Mouse (Mus musculus) stomach, postnatal 0 days (tissue): Measurements from ENCODE around the gene Rab43. TPM values are rescaled to one million over a fixed set of nuclear protein-coding genes. Genes with fewer than 3 reads are reported as not detected.

ENCODE experiments used
- ATAC-seq: fragments of 200-750 bp; cut with Nextera tagmentation; 2 replicates; pipeline ENCODE4 v1.8.0; 2017; ENCODE audit not compliant: low FRiP score, low TSS enrichment
- DNase-seq: peaks from one replicate; pipeline ENCODE4 v3.0.0-alpha.2; 2016; ENCODE audit warnings: low spot score
- H3K27ac ChIP-seq: fragments of 300-500 bp; sonication (generic); replicated peaks from 2 replicates; pipeline ENCODE4 v1.5.1; 2014; ENCODE audit warnings: mild to moderate bottlenecking, control low read depth
- H3K27me3 ChIP-seq: fragments of 300-500 bp; sonication (generic); 2 replicates; pipeline ENCODE4 v1.6.1; 2014; ENCODE audit warnings: low read length; ENCODE audit not compliant: control insufficient read depth, insufficient read depth
- H3K36me3 ChIP-seq: fragments of 300-500 bp; sonication (generic); 2 replicates; pipeline ENCODE4 v1.6.1; 2014; ENCODE audit warnings: low read length, mixed read lengths; ENCODE audit not compliant: control insufficient read depth, insufficient read depth
- H3K4me1 ChIP-seq: fragments of 300-500 bp; sonication (generic); replicated peaks from 2 replicates; pipeline ENCODE4 v1.6.1; 2014; ENCODE audit warnings: antibody characterized with exemption; ENCODE audit not compliant: control insufficient read depth, insufficient read depth
- H3K4me2 ChIP-seq: fragments of 300-500 bp; sonication (generic); replicated peaks from 2 replicates; pipeline ENCODE4 v1.6.1; 2014; ENCODE audit warnings: low read depth, mild to moderate bottlenecking, control low read depth, moderate library complexity
- H3K4me3 ChIP-seq: fragments of 300-500 bp; sonication (generic); 2 replicates; pipeline ENCODE4 v1.5.1; 2014; ENCODE audit warnings: low read depth, low read length, control low read depth
- H3K9ac ChIP-seq: fragments of 300-500 bp; sonication (generic); 2 replicates; pipeline ENCODE4 v1.6.1; 2014; ENCODE audit warnings: mild to moderate bottlenecking, low read length, control low read depth, mixed read lengths
- H3K9me3 ChIP-seq: fragments of 300-500 bp; sonication (generic); 2 replicates; pipeline ENCODE4 v1.6.1; 2016; ENCODE audit warnings: low read length; ENCODE audit not compliant: control insufficient read depth
- CTCF ChIP-seq: IDR thresholded peaks from 2 replicates; pipeline ENCODE4 v1.5.1; 2016; ENCODE audit warnings: antibody characterized with exemption, low read depth, mild to moderate bottlenecking, moderate library complexity
- EP300 ChIP-seq: optimal IDR thresholded peaks from 2 replicates; pipeline ENCODE3; 2016; ENCODE audit warnings: antibody characterized with exemption
- WGBS: fragments of 180-500 bp; shearing (Covaris S2); extraction: QIAGEN DNeasy Blood & Tissue Kit; methylation state at CpG from one replicate; pipeline ENCODE4 v1.1.7; 2014; 5-methylcytosine and 5-hydroxymethylcytosine counted together
- polyA plus RNA-seq: library from polyadenylated mRNA; unstranded; fragments of >200 nt; fragmentation: Nextera tagmentation; extraction: Ambion mirVana; gene quantifications from 2 replicates; pipeline ENCODE4 v1.2.1, GENCODE M21; 2015

Rab43 gene
- 12.6 and 13.4 TPM in 2 replicates for polyA plus RNA-seq

DNA sequence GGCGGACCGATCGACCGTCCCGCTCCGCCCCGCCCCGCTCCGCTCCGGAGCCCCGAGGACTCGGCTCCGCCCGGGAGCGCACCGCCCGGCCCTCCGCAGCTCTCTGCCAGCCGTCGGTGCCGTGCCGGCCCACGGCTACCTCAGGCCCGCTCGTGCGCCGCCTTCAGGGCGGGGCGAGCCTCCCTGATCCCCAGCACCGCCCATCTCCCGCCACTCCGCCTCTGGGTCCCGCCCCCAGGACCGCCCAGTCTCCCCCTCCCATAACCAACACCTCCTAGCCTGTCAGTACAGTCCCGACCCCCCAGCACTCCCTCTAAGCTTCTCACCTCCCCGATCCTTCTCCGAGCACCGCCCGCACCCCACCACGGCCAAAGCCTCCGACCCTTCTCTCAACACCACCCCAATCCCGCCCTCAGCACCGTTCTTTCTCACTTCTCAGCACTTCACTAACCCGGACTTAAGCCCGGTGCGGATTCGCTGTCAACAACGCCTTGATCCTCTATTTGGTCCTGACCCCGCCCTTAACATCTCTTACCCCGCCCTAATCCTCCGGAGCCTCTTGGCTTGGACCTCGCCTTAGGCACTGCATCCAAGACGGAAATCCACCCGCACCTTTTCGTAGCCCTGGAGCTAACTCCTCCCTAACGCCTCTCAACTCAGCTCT, at the start of gene Rab43:
TSS of gene Rab43 (minus strand) at position 490 of the 664 bp plus-strand sequence.
- peak within 1 kb of the TSS; percentile 88 for H3K4me2 ChIP-seq
- ATAC-seq, result peak; percentile 95

DNA sequence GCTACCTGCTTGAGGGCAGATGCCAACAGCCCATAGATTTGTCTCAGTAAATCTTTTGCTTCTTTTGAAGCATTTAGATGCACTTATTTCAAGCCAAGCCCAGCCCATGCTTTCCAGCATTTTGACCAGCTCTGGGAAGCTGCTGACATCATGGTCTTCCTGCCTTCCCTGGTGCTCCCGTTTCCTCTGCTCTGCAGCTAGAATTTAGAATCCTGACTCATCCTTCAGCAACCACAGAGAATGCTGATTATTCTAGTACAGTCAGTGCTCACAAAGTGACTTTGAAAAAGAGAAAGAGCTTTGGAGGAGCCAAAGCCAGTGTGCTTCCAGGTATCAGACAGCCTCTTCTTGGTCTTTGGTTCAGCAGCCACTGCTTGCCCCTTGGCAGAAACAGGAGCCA, 45.1 kb upstream of the Rab43 start:
- DNase-seq (no peak), ATAC-seq (no peak)
- H3K4me1 ChIP-seq, result no peaks in the 10 kb centered on the region
- no peak overlapping the region for H3K4me2 ChIP-seq
- H3K4me3 ChIP-seq, result no peak overlapping the region
- H3K27ac ChIP-seq, result no peak overlapping the region
- TF ChIP-seq CTCF (no peak), EP300 (no peak)
- 46% methylated on average over 1 of the region's 1 CpGs for WGBS
- no peaks in the 10 kb centered on the region for H3K9me3 ChIP-seq
- no peaks in the 10 kb centered on the region for H3K36me3 ChIP-seq
- H3K27me3 ChIP-seq, result no peaks in the 10 kb centered on the region
- no peak overlapping the region for H3K9ac ChIP-seq

More for the DNA sequence above, at the start of gene Rab43:
- H3K4me3 ChIP-seq, result peak within 1 kb of the TSS; percentile 86
- peak; percentile 94 for DNase-seq
- peak within 1 kb of the TSS; percentile 95 for H3K27ac ChIP-seq
- no peaks in the 10 kb centered on the region for H3K9me3 ChIP-seq
- H3K9ac ChIP-seq, result peak within 1 kb of the TSS; percentile 87
- no peaks in the 10 kb centered on the region for H3K36me3 ChIP-seq
- TF ChIP-seq CTCF, result peak; percentile 56
- no peak for TF ChIP-seq EP300
- WGBS, result under 1% methylated on average over 39 of the region's 56 CpGs
- no peaks in the 10 kb centered on the region for H3K4me1 ChIP-seq
- no peaks in the 10 kb centered on the region for H3K27me3 ChIP-seq

DNA sequence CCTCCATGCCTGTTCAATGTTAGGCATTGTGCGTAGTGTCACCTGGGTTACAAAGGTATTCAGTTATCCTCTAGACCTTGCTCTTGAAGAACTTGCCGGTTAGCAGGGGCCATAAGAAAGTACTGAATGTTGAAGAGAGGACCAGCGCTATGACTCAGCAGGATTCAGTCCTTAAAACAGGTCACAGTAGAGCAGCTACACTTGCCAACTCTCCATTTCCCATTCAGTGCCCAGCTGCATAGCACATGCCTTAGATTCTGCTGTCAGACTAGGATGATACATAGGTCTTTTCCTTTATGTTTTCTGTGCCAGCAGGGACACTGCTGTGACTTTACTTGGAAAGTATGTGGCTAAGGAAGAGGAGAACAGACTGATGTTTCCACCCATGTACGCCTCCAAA, 41.5 kb upstream of the Rab43 start:
- WGBS, result 79% methylated on average over 4 of the region's 4 CpGs
- TF ChIP-seq EP300, result no peak
- TF ChIP-seq CTCF, result no peak
- Histone ChIP-seq H3K4me3 (no peak overlapping the region), H3K9me3 (no peaks in the 10 kb centered on the region), H3K4me1 (no peaks in the 10 kb centered on the region), H3K27ac (no peak overlapping the region), H3K9ac (no peak overlapping the region), H3K27me3 (no peaks in the 10 kb centered on the region), H3K36me3 (no peaks in the 10 kb centered on the region), H3K4me2 (no peak overlapping the region)
- ATAC-seq (no peak), DNase-seq (no peak)

DNA sequence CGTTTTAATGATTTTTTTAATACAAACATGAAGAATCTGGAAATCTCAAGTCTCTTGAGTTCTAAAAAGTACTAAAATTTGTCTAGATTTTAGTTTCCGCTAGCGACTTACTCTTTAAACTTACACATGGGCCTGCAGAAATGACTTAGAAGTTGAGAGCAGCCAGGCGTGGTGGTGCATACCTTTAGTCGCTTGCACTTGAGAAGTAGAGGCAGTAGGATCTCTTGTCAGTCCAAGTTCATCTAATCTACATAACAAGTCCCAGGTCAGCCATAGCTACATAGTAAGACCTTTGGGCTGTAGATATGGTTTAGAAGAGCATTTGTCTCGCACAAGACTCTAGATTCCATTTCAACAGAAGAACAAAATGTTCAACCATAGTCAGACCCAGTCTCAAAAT, 39.9 kb upstream of the Rab43 start:
- DNase-seq (no peak), ATAC-seq (no peak)
- no peak overlapping the region for H3K9ac ChIP-seq
- WGBS, result 83% methylated on average over 6 of the region's 6 CpGs
- no peaks in the 10 kb centered on the region for H3K27me3 ChIP-seq
- H3K27ac ChIP-seq, result no peak overlapping the region
- H3K9me3 ChIP-seq, result no peaks in the 10 kb centered on the region
- no peaks in the 10 kb centered on the region for H3K4me1 ChIP-seq
- H3K4me3 ChIP-seq, result no peak overlapping the region
- H3K4me2 ChIP-seq, result no peak overlapping the region
- H3K36me3 ChIP-seq, result no peaks in the 10 kb centered on the region
- TF ChIP-seq CTCF (no peak), EP300 (no peak)

DNA sequence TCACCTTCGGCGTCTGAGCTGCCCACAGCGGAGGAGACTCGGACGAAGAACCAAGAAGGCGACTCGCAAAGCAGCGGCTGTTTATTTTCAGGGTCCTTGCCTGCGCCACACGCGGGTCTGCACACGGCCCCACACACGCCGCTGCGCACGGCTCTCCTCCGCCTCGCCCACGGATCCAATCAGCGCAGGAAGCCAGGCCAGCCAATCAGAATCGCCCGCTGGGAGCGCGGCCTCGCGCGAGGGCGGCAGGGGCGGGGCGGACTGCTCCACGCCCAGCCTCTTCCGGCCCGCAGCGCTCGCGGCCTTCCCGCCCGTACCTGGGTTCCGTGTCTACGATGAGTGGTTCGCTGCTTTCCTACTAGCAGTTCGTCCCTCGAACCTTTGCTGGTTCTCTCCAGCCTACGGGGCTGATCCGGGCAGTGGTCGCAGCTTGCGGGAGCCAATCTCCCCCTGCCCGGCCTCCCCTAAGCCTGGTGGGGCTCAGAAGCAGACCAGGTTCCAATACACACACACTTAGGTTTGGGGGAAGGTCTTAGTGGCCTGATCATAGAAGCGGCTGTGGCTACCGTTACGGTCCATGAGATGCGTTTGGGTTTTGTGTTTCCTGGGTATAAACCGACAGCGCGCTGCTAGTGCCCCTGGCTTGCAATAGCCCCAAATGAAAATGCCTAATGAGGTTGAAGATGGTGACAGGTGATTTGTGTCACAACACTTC, 39.1 kb upstream of the Rab43 start, which contains the start of gene Cnbp:
TSS of gene Cnbp (minus strand) at position 207 of the 715 bp plus-strand sequence.
- peak within 1 kb of the TSS; percentile 100 for H3K4me3 ChIP-seq
- H3K9me3 ChIP-seq, result no peaks in the 10 kb centered on the region
- peak within 1 kb of the TSS; percentile 98 for H3K27ac ChIP-seq
- peak; percentile 98 for DNase-seq
- ATAC-seq, result peak; percentile 99
- TF ChIP-seq EP300 (no peak), CTCF (no peak)
- under 1% methylated on average over 50 of the region's 55 CpGs for WGBS
- H3K4me1 ChIP-seq, result no peaks in the 10 kb centered on the region
- no peaks in the 10 kb centered on the region for H3K36me3 ChIP-seq
- peak within 1 kb of the TSS; percentile 100 for H3K9ac ChIP-seq
- peak within 1 kb of the TSS; percentile 90 for H3K4me2 ChIP-seq
- H3K27me3 ChIP-seq, result no peaks in the 10 kb centered on the region
